Mouse (Mus musculus): ENCODE data around the gene Myo10. TPM values are rescaled to one million over a fixed set of nuclear protein-coding genes. Genes with fewer than 3 reads are reported as not detected.

Myo10 gene
- polyA plus RNA-seq (2012; ENCODE audit: insufficient read depth, insufficient read length, missing spikeins): 25.2 and 34.0 TPM in 2 replicates

DNA sequence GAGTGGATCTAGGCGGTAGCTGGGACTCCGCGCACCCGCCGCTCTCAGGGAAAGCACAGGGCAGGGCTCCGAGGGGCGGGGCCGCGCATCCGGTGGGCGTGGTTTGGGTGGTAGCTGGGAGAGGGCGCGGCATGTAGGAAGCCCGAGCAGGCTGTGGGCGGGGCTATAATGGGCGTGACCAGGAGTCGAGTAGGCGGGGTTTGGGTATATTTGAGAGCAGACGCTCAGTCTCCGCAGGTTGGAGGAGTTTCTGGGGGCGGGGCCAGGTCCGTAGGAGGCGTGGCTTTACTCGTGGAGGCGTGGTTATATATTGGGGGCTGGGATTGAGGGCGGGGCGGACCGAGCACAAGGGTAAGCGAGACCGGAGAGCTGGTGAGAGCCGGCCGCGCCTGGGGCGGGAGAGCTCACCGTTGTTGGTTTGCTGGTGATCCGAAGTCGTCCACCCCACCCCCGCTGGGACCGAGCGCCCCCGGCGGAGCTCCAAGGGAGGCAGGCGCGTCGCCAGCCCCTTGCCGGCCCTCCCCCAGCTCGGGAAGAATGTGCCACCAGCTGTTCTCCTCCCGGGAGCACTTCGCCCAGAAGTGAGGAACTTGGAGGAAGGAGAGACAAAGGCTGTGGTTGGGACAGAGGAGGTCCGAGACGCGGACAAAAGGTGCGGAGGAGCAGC lies at the start of gene Myo10:
Gene Myo10, plus strand, starts transcription at position 326 of the 667 bp plus-strand sequence.
- peak within 1 kb of the TSS; percentile 80 for H3K4me3 ChIP-seq (ENCODE audit: insufficient read depth, low read depth, low read length)
- H3K27ac ChIP-seq (replicated peaks; ENCODE audit: low read depth, low read length): peak within 1 kb of the TSS; percentile 87
- no peaks in the 10 kb centered on the region; the same call in 1 of the 2 replicates for H3K4me1 ChIP-seq (ENCODE audit: control insufficient read depth, insufficient read depth, insufficient read length, low read length)

DNA sequence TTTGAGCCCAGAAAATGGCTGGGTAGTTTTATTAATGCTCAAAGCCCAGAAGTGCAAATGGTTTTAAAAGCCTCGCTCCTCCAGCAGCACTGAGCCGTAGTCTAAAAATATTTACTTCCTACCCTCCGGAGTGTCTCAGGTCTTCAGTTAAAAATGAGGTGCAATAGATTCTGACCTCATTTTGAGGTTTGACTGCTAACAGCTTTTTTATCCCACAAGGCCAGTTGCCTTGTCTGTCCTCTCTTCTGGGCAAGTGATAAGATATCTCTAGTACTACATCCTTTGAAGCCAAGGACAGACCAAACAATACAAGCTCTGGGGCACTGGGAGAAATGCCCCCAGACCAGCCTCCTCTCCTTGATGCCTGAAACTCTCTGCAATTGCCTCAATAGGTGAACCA lies 49.2 kb upstream of the Myo10 start:
- H3K4me3 ChIP-seq (ENCODE audit: insufficient read depth, low read depth, low read length): no peak overlapping the region
- no peak overlapping the region for H3K27ac ChIP-seq (replicated peaks; ENCODE audit: low read depth, low read length)
- no peaks in the 10 kb centered on the region for H3K4me1 ChIP-seq (ENCODE audit: control insufficient read depth, insufficient read depth, insufficient read length, low read length)

DNA sequence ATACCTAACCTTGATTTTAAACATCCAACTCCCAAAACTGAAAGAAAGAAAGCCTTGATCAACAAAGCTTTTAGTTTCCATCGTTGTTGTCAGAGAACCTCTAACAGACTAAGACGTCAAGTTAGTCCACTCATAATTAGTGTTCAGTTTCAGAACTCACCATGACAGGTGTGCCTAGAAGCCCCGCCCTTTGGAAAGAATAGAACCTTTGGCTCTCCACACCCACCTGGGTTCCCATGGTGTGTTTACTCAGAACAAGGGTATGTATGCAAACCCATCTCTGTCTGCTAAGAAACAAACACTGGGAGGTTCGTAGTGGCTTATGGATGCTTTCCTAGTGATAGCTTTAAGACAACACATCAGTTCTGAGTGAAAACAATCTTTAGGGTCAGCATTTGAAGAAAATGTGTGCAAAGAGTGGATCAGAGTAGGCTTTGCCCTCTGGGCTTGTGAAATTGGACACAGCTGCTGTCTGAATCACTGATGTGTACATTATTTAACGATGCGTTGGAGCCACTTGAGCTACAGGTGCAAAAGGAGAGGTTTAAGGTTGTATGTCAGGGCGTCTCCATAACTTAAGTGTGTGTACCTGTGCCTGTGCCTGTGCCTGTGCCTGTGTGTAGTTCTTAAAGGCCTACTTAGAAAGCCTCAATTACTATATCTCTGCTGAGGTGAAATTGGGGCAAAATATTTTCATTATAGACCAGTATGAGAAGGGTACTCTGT lies 48.3 kb upstream of the Myo10 start:
- Histone ChIP-seq H3K4me1 (ENCODE audit: control insufficient read depth, insufficient read depth, insufficient read length, low read length) (peaks cover 2% of the 10 kb centered on the region; the same call in 1 of the 2 replicates), H3K4me3 (ENCODE audit: insufficient read depth, low read depth, low read length) (no peak overlapping the region), H3K27ac (replicated peaks; ENCODE audit: low read depth, low read length) (no peak overlapping the region)

DNA sequence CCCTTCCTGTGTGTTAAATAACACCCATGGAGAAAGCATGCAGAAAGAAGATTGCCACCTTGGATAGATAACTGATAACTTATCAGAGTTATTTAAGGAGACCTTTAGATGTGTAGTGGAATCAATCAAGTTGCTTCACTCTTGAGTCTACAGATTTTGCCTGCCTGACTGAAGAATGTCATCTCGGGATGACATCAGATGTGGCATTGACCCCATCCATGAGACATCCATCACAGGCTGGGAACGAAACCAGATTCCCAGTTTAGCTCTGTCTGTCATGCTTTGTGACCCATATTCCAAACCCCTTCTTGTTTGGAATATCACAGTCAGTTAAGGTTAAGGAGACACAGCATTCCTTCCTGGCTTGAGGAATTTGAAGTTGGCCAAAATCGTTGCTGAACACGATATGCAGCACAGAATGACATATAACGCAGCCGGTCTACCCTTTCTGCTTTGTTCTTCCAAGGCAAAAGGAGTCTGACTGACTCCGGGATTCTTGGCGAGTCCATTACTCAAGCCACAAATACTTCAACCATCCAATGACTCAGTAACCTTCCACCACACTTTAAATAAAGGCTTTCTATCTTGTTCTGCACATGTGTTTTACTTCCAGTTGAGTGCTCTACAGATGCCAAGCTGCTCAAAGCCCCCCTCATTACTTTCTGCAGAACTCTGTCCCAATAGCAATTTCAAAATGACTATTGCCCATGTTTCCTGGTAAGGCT lies 44.8 kb upstream of the Myo10 start:
- Histone ChIP-seq H3K4me3 (ENCODE audit: insufficient read depth, low read depth, low read length) (no peak overlapping the region), H3K27ac (replicated peaks; ENCODE audit: low read depth, low read length) (no peak overlapping the region), H3K4me1 (ENCODE audit: control insufficient read depth, insufficient read depth, insufficient read length, low read length) (peaks cover 11% of the 10 kb centered on the region; the same call in 1 of the 2 replicates)

DNA sequence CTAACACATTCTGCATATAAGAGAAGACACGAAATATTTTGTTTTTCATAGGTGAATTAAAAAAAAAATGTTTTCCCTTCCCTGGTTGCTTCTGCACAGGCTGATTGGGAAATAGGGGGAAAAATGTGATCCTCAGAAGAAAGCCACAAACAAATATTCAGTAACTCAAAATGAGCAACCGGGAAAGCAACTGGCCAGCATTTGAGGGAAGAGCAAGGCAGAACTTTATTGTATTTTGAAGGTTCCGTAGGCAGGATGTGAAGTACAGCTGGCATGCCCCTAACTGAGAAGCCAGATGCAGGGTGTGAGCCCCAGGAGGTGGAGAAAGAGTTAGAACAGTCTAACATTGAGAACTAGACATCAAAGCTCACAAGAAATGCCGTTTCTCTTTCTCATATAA lies 44.0 kb upstream of the Myo10 start:
- Histone ChIP-seq H3K4me1 (ENCODE audit: control insufficient read depth, insufficient read depth, insufficient read length, low read length) (peaks cover 15% of the 10 kb centered on the region; the same call in 1 of the 2 replicates), H3K4me3 (ENCODE audit: insufficient read depth, low read depth, low read length) (no peak overlapping the region), H3K27ac (replicated peaks; ENCODE audit: low read depth, low read length) (0 out of 2 replicates have a peak overlapping the region, but pooled peaks have one; percentile 23)

DNA sequence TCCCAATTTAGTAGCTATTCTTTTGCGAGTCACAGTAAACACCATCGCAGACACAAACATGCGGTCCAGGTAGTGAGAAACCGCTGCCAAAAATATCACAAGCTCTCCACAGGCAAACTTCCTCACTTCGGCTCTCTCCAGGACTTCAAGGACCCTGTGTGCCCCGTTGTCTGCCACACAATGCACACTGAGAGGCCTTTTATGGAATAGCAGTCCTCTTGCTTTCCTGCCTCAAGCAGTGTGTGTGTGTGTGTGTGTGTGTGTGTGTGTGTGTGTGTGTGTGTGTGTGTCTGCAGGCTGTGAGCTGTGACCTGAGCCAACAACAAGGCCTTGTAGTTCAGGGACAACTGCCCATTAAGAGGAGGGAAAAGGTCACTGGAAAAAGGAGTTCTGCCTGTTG lies 41.6 kb upstream of the Myo10 start:
- peak overlapping the region; percentile 94 for H3K27ac ChIP-seq (replicated peaks; ENCODE audit: low read depth, low read length)

DNA sequence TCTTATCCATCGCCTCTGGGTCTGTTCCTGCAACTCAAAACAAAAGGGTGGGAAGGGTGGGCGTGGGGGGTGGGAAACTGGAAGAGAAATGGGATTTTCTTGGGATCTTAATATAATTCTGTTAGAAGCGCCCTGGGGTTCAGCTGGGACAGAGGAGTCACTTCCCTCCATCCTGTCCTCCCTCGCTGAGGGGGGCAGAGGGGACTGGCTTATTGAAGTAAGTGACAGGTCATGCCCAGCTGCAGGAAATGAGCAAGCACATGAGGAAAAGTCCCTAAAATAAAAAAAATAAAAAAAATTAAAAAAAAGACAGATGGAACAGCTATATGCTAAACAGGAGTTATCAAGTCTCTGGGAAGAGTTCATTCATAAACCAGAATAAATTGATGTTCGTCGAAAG lies 40.3 kb upstream of the Myo10 start:
- peaks cover 20% of the 10 kb centered on the region; the same call in 1 of the 2 replicates for H3K4me1 ChIP-seq (ENCODE audit: control insufficient read depth, insufficient read depth, insufficient read length, low read length)
- H3K27ac ChIP-seq (replicated peaks; ENCODE audit: low read depth, low read length): peak overlapping the region; percentile 80
- H3K4me3 ChIP-seq (ENCODE audit: insufficient read depth, low read depth, low read length): no peak overlapping the region

More for the DNA sequence above, 41.6 kb upstream of the Myo10 start:
- Histone ChIP-seq H3K4me1 (ENCODE audit: control insufficient read depth, insufficient read depth, insufficient read length, low read length) (peaks cover 20% of the 10 kb centered on the region; the same call in 1 of the 2 replicates), H3K4me3 (ENCODE audit: insufficient read depth, low read depth, low read length) (no peak overlapping the region)

DNA sequence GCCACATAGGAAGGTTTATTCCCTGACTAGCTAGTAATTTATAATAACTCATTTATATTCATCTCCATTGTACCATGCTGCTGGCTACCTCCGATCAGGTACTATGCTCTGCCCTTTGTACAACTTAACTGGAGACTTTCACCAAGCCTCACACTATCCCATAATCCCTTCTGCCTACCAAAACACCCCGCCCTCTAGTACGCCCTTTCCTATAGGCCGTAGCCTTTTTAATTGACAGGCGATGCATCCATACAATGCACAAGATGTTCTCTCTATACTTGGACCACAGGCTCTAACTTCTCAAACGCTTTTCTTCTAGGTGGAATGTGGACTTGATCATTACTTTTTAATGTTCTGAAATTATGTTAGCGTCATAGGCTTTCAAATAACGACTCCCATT lies 39.0 kb upstream of the Myo10 start:
- H3K4me3 ChIP-seq (ENCODE audit: insufficient read depth, low read depth, low read length): no peak overlapping the region
- peaks cover 19% of the 10 kb centered on the region; the same call in 1 of the 2 replicates for H3K4me1 ChIP-seq (ENCODE audit: control insufficient read depth, insufficient read depth, insufficient read length, low read length)
- no peak overlapping the region for H3K27ac ChIP-seq (replicated peaks; ENCODE audit: low read depth, low read length)

DNA sequence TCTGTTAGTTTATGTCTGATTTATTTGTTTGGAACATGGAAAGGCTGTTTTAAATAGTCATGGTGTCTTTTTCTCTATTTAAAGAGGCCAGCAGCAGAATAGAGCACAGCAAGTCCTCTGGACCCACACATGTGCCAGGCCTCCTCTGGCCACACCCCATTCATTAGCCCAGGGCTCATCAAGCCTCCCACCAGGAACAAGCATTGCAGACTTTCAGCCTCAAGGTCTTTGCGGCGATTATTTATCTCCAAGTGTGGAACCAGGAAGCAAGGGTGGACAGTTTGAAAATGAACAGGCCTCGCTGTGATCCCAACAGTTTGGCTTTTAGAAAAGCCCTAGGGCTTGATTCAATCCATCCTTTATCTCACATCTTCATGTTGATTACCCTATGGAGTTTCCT lies 35.5 kb upstream of the Myo10 start:
- Histone ChIP-seq H3K27ac (replicated peaks; ENCODE audit: low read depth, low read length) (no peak overlapping the region), H3K4me1 (ENCODE audit: control insufficient read depth, insufficient read depth, insufficient read length, low read length) (peaks cover 11% of the 10 kb centered on the region; the same call in 1 of the 2 replicates), H3K4me3 (ENCODE audit: insufficient read depth, low read depth, low read length) (no peak overlapping the region)

DNA sequence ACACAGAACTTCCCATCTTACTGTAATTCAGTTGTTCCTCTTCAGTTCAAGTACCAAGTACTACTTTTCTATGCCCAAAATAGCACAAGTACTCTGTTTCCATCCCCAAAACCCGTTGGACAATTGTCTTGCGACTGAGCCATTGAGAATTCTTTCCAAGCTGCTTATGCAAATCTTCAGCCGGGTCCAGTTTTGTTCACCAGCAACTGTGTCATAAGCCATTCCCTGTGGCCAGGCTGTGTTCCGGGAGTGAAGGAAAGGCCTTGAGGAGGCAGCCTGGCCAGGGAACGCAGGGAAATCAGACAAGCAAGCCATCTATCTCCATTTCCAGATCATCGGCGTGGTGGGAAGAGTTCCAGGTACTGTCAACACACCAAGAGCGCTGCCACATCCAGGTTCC lies 34.4 kb upstream of the Myo10 start:
- Histone ChIP-seq H3K27ac (replicated peaks; ENCODE audit: low read depth, low read length) (no peak overlapping the region), H3K4me1 (ENCODE audit: control insufficient read depth, insufficient read depth, insufficient read length, low read length) (peaks cover 8% of the 10 kb centered on the region; the same call in 1 of the 2 replicates), H3K4me3 (ENCODE audit: insufficient read depth, low read depth, low read length) (no peak overlapping the region)

DNA sequence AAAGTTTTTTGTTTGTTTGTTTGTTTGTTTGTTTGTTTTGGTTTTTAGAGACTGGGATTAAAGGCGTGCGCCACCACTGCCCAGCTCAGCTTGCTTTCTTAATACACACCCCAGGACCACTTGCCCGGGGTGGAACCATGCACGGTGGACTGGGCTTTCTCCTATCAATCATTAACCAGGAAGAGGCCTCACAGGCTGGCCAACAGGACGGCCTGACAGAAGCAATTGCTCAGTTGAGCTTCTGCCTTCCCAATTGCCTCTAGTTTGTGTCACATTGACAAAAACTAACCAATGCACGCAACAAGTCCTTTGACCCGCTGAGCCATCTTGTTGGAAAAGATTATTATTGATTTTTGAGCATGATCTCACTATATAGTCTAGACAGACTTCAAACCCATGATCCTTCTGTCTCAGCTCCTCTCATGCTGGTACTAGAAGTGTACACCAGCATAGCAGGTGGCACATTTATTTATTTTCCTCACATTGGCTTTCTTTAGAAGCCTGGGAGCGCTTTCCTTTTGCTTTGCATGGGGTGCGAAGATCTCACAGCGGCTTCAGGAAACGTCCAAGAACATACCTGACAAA lies 32.9 kb upstream of the Myo10 start:
- Histone ChIP-seq H3K4me1 (ENCODE audit: control insufficient read depth, insufficient read depth, insufficient read length, low read length) (peaks cover 3% of the 10 kb centered on the region; the same call in 1 of the 2 replicates), H3K27ac (replicated peaks; ENCODE audit: low read depth, low read length) (no peak overlapping the region), H3K4me3 (ENCODE audit: insufficient read depth, low read depth, low read length) (no peak overlapping the region)

DNA sequence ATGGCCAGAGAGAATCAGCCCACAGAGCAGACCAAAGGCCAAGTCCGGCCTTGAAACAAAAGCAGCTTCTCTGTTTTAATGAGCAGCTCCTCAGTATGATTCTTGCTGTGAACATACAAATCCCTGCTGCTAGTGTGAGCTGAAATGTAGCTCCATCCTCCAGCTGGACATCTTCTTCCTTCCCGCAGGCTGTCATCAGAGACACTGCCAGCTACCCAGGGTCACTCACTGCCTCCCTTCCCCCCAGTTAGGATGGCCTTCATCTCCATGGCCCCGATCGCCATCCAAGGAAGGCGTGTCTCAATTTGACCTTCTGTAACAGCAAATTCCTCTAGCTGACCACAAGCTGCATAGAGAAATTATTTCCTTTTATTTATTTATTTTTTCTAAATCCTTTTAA lies 32.4 kb upstream of the Myo10 start:
- no peak overlapping the region for H3K4me3 ChIP-seq (ENCODE audit: insufficient read depth, low read depth, low read length)
- H3K4me1 ChIP-seq (ENCODE audit: control insufficient read depth, insufficient read depth, insufficient read length, low read length): peaks cover 3% of the 10 kb centered on the region; the same call in 1 of the 2 replicates
- no peak overlapping the region for H3K27ac ChIP-seq (replicated peaks; ENCODE audit: low read depth, low read length)

DNA sequence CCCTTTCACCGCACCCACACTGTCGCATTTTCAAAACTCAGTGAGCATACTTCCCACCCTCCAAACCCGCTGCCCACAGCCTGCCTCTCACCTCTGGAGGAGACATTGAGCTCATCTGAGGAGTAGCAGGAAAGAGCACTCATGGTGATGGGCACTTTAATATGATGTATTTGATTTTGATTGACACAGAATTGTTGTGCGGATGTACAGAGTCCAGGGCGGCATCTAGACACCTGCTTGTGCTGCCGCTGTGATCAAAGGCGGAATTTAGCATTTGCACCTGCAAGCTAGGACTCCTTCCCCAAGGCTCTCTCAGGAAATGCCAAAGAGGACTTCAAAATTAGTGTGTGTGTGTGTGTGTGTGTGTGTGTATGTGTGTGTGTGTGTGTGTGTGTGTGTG lies 31.4 kb upstream of the Myo10 start:
- no peak overlapping the region for H3K4me3 ChIP-seq (ENCODE audit: insufficient read depth, low read depth, low read length)
- peaks cover 3% of the 10 kb centered on the region for H3K4me1 ChIP-seq (ENCODE audit: control insufficient read depth, insufficient read depth, insufficient read length, low read length)
- H3K27ac ChIP-seq (replicated peaks; ENCODE audit: low read depth, low read length): no peak overlapping the region

DNA sequence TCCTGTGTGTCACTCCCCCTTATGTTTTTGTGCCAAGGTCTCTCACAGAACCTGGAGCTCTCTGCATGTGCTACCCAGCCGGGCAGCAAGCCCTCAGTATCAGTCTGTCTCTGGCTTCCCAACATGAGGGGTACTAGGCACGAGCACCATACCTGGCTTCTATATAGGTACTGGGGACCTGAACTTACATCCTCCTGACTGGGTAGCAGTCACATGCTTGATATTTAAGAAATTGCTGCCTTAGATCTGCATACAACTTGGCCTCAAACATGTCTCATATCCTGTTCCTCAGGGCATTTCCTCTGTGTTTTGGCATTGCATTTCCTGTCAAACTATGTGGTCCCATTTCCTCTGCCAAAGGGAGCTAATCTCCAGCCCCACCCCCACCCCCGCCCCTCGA lies 30.4 kb upstream of the Myo10 start:
- Histone ChIP-seq H3K27ac (replicated peaks; ENCODE audit: low read depth, low read length) (no peak overlapping the region), H3K4me1 (ENCODE audit: control insufficient read depth, insufficient read depth, insufficient read length, low read length) (peaks cover 3% of the 10 kb centered on the region), H3K4me3 (ENCODE audit: insufficient read depth, low read depth, low read length) (no peak overlapping the region)

Data from brown adipose tissue, adult 24 weeks (tissue).